1 mouse cellular context compared by ENCODE assay signal in the genomic region with DNA sequence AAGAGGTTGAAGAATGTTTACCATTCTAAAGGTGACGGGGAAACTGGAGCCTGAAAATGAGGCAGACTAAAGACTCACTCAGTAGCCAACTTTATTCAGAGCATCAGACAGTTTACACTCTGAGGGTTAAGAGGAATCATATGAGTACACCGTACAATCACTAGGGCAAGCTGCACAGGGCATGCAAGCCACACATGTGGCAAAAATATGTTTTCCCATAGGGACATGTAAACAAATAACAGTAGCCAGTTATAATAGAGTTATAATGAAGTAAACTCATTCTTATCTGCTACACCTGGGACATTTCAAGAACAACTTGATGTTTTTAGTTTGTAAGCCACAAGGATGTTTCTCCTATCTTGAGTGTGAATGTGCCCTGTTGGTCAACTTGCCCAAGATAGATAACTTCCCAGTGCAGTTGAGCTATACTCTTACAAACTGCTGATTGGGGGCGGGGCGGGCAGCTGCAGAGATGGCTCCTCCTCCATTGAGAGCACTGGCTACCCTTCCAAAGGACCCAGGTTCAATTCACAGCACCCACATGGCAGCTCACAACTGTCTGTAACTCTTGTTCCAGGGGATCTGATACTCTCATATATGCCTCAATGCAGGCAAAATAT.
TF ChIP-seq lines count a peak whose summit lies in the region.

No protein-coding gene starts in this region.

TF ChIP-seq in MEL, 35 proteins besides CTCF, POLR2A, EP300 and RAD21:
- TF ChIP-seq USF2 (IDR thresholded peaks at IDR 0.05; ENCODE audit: borderline replicate concordance in 1 of 2, insufficient read depth in 1 of 2, low read depth in 1 of 2, low read length in 2 of 2) = no peak
- TF ChIP-seq MXI1 (IDR thresholded peaks at IDR 0.05; ENCODE audit: low read depth, low read length) = no peak
- no peak for TF ChIP-seq ZNF384 (IDR thresholded peaks at IDR 0.05; ENCODE audit: low read depth, low read length)
- no peak for TF ChIP-seq MYB (IDR thresholded peaks at IDR 0.05; ENCODE audit: low read depth, low read length)
- no peak for TF ChIP-seq KAT2A (conservative IDR thresholded peaks at IDR 0.05; ENCODE audit: low read depth, low read length)
- TF ChIP-seq SIN3A (IDR thresholded peaks at IDR 0.05; ENCODE audit: low read length) = no peak
- TF ChIP-seq USF1 (IDR thresholded peaks at IDR 0.05; ENCODE audit: low read depth, low read length) = no peak
- no peak for TF ChIP-seq MYC (IDR thresholded peaks at IDR 0.05; ENCODE audit: low read depth, low read length)
- TF ChIP-seq RCOR1 (IDR thresholded peaks at IDR 0.05; ENCODE audit: low read depth, low read length) = no peak
- no peak for TF ChIP-seq NELFE (IDR thresholded peaks at IDR 0.05; ENCODE audit: low read depth, low read length)
- no peak for TF ChIP-seq MAX (IDR thresholded peaks at IDR 0.05; ENCODE audit: low read length)
- TF ChIP-seq CHD2 (IDR thresholded peaks at IDR 0.05; ENCODE audit: low read length) = no peak
- TF ChIP-seq GATA1 (IDR thresholded peaks at IDR 0.05; ENCODE audit: low read depth, low read length) = peak; percentile 41
- no peak for TF ChIP-seq ELF1 (IDR thresholded peaks at IDR 0.05; ENCODE audit: low read depth, low read length)
- peak; percentile 45; the same call in 1 of the 2 replicates for TF ChIP-seq TCF12 (IDR thresholded peaks at IDR 0.05; ENCODE audit: low read depth, low read length)
- TF ChIP-seq TBP (IDR thresholded peaks at IDR 0.05; ENCODE audit: low read depth, low read length) = no peak
TF ChIP-seq in MEL: peak in this region for 2.
